Mouse (Mus musculus): Measurements from ENCODE around the gene Ntn1.

Ntn1 gene

DNA sequence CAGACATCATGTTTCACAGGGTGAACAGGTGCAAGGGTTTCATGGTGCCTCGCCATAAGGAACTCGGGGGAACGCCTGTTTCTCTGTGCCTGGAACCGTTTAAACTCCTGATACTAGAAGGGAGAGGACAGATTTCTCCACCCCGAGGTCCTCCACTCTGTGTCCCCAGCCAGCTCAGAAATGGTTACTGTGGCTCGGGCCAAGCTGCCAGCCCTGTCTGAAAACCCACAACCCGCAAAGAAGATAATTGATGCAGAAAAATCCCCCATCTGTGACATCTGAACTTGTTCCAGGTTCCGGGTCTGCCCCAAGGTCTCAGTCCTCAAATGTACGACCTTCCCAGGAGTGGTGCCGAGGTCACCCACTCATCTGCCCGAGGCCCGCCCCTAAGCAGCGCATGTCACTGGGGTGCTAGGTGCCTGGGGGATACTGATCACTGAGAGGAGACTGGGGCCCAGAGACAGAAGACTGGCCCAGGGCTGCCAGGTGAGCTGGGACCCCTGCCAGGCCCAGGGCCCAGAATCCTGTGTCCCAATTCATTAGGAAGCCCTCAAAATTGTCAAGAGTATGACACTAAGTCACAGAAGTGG, 68.9 kb downstream of the Ntn1 start:
- DNase-seq (ENCODE audit: low spot score in 2 of 2): no peak

DNA sequence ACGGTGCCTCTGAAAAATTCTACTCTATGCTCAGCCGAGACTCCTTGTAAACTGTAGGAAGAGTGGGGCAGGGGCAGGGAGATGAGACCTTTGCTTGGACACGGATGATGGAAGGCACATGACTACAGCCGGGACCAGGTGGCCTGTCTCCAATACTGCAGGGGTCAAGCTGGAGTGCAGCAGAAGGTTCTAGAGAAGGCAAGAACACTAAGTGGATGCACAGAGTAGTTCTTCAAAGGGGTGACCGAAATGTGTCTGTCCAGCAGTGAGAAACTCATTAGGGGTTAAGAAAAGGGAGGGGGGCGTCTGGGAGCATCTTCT, 69.5 kb downstream of the Ntn1 start:
- no peak for DNase-seq (ENCODE audit: low spot score in 2 of 2)

DNA sequence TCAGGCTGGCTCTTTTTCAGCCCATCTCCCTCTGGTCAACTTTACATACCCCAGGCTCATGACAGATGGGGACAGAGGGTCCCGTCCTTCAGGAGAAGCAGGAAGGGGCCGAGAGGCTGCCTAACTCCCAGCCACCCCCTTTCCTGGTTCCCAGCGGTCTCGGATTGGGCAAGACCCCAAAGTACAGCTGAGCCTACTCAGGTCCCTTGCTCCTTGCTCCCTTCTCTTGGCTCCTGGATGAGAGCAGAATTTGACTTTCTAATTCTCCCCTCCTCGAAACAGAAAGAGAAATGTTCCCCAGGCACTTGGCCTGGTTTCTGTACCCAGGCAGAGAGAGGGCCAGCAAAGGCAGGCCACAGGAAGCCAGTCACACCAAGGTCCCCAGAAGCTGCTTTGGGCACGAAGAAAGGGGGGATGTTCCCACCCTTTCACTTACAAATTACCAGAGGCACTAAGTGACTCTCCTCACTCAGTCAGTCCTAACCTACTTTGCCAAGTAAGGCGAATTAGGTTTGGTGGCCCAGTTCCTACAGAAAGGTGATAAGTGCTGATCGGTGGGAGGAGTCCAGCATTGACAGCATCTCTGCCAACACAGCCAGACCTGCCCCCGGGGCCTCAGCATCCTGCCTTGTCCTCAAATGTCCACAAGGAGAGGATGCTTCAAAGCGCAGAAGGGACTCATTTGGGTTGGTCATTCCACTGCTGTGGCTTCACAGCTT, 70.1 kb downstream of the Ntn1 start:
- DNase-seq (ENCODE audit: low spot score in 2 of 2): no peak

- no peak for DNase-seq (ENCODE audit: low spot score in 2 of 2)
These were observed 75.8 kb downstream of the Ntn1 start for GRCm38 (mm10) chr11:68324863-68325262.

GRCm38 (mm10) chr11:68321417-68321816, 79.2 kb downstream of the Ntn1 start:
- DNase-seq (ENCODE audit: low spot score in 2 of 2): no peak

DNA sequence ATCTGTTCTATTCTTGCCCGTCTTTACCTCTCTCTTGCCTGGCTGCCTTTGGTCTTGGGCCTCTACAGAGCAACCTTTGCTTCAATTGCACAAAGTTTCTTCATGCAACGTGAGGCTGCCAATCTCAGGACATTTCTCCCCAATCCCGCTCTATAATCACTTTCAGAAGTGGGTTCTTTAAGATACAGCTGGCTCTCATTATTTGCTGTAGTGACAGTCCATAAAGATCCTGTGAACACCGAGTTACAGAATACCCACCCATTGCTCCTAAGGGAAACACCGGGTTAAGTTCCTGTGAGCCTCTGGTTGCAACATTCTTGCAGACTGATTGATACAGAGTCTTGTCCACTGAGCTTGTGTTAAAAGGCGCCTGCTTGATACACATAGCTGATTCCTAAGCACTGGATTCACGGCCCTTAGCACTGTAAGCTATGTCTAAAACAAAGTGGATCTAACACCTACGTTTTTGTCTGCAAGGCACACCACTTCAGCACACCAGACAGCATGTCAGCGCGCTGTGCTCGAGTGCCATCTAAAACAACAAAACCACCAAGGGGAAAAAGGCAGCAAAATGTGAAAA, 85.0 kb downstream of the Ntn1 start:
- DNase-seq (ENCODE audit: low spot score in 2 of 2): no peak

DNA sequence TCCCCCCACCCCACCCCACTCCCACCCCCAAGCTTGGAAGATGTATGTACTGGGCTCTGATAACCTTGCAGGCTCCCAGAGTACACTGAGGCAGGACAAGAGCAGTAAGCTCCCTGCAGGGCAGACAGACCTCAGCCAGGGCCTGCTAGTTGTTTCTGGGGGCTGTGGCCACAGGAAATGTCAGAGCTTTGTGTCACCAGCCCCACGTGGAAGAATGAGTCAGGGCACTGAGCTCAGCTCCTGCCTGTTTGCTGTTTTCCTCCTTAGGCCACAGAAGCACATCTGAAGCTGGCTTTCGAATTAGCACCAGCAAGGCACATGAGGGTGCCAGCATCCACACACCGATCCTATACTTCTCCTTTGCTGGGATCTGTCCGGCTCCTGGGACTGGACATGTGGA, 86.8 kb downstream of the Ntn1 start:
- DNase-seq (ENCODE audit: low spot score in 2 of 2): no peak

DNA sequence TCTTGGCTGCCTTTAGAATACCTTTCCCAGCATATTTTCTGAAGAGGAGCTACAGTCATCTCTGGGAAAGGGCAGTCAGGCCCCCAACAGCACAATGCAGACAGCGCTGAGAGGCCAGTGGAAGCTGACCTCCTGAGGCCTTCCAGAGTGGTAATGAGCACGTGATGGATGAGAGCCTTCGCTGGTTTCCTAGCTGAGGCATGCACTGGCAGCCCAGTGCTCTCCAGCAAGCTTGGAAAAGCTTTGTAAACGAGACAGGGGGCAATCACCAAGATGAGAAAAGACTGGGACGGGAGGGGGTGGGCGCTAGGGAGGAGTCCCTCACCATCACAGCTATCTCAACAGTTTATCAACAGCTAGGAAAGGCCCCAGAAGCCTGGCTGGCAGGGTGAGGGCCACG, 87.6 kb downstream of the Ntn1 start:
- DNase-seq (ENCODE audit: low spot score in 2 of 2): no peak

GRCm38 (mm10) chr11:68308911-68309580, 91.6 kb downstream of the Ntn1 start:
- no peak for DNase-seq (ENCODE audit: low spot score in 2 of 2)

- no peak for DNase-seq (ENCODE audit: low spot score in 2 of 2)
These were observed 94.6 kb downstream of the Ntn1 start for GRCm38 (mm10) chr11:68305997-68306396.

GRCm38 (mm10) chr11:68302323-68302722, 98.3 kb downstream of the Ntn1 start:
- DNase-seq (ENCODE audit: low spot score in 2 of 2): no peak

DNA sequence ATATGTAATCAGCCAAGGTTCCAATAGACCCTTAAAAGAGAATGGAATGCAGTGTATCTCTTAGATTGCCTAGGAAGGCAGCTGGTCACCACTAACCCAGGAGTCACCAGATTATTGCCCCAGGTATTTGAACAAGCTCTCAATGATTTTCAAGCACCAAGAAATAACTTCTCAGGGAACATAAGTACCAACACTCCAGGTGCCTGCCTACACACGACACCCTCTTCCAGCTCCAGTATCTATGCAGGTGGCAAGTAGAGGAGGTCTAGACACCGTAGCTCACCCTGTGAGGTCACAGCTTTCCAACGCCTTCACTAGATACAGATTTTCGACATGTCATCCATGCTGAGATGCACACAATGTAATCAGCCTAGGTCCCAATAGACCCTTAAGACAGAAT, 99.0 kb downstream of the Ntn1 start:
- DNase-seq (ENCODE audit: low spot score in 2 of 2): no peak

DNA sequence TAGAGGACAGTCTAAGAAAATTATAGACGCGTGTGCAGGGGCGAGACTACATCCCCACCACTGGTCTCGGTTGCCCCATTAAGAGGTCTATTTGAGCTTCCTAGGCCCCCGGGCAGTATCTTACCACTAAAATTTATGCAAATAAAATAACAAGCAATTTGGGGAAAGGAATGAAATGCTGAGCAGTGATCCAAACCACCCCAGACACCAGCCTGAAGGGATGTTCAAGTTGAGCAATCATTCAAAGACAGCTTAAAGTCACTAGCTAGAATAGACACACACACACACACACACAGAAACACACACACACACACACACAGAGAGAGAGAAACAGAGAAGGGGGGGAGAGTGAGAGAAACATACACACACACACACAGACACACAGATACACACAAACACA, 105.1 kb downstream of the Ntn1 start:
- no peak for DNase-seq (ENCODE audit: low spot score in 2 of 2)

GRCm38 (mm10) chr11:68290631-68291030, 110.0 kb downstream of the Ntn1 start:
- DNase-seq (ENCODE audit: low spot score in 2 of 2): no peak

DNA sequence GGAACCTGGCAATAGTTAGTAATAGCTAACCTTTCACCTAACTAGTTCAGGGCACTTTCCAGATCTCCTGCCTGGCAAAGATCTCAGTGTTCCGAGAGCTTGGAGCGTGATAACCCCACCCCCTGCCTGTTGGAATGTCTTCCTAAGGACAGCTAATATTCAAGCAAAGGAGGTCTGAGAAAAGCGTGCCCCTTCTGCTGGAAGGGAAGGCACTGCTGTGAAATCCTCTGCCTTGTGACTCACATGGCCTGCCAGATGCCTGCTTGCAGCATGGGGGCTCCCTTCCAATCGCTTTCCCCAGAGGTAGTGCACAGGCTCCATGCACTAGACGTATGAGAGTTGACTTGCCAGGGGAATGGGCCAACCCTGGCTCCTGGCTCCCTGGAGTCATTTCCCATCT, 113.3 kb downstream of the Ntn1 start:
- DNase-seq (ENCODE audit: low spot score in 2 of 2): no peak

- DNase-seq (ENCODE audit: low spot score in 2 of 2): no peak
These were observed 114.3 kb downstream of the Ntn1 start for GRCm38 (mm10) chr11:68286142-68286808.

DNA sequence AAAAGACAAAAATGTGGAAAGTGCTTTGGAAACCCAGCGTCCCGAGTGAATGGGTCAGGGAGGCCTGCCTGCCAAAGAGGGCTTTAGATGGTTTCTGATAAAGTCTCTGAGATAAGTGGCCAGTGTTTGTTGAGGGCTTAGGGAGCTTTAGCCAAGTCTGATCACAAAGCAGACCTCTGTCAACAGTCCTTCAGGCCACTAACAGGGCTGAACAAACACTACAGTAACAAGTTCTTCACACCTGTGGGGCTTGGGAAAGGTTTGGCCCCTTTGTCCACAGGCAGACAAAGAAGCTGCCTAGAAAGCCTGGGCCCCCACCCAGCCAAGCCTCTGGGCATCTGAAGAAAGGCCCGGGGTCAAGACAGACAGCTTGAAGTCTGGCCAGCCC, 114.9 kb downstream of the Ntn1 start:
- no peak for DNase-seq (ENCODE audit: low spot score in 2 of 2)

- DNase-seq (ENCODE audit: low spot score in 2 of 2): no peak
These were observed 120.6 kb downstream of the Ntn1 start for GRCm38 (mm10) chr11:68280001-68280510.

DNA sequence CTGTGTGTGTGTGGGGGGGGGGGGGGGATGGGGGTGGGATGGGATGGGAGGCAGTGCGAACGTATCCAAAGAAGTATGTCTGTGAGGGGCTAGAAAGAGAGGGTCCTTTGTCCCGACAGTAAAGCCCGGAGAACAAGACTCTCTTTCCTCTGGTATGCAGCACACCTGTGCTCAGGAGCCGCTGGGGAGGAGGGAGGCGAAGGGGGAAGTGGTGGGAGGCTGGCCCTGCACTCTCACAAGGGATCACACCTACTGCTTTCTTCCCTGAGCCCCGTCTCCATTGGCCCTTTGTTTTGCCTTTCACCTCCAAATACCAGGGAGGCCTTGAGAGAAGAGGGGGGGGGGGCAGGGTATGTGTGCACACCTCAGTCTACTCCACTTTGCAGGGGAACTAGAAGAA, 123.7 kb downstream of the Ntn1 start:
- no peak for DNase-seq (ENCODE audit: low spot score in 2 of 2)

GRCm38 (mm10) chr11:68274331-68274811, 126.3 kb downstream of the Ntn1 start:
- no peak for DNase-seq (ENCODE audit: low spot score in 2 of 2)

- no peak for DNase-seq (ENCODE audit: low spot score in 2 of 2)
These were observed 126.8 kb downstream of the Ntn1 start for GRCm38 (mm10) chr11:68273855-68274254.

Measured in spleen, postnatal 4 days (tissue).